Mouse (Mus musculus) layer of hippocampus, postnatal 10 days (tissue): Measurements from ENCODE around the gene Manbal. TPM values are rescaled to one million over a fixed set of nuclear protein-coding genes. Genes with fewer than 3 reads are reported as not detected.

Experiments
- DNase-seq, 2 experiments: peaks; one replicate each; pipeline ENCODE4 v3.0.0; 2021; ENCODE audit warnings: low spot score in 2 of 2
- total RNA-seq, 2 experiments: library from RNA; stranded (reverse); gene quantifications; 2 replicates each; pipeline ENCODE4 v1.2.3; 2021

Manbal gene
- total RNA-seq, 2 experiments from 2014 or later: 73.9 to 82.5 TPM

GRCm38 (mm10) chr2:157409793-157410533 is 42.6 kb downstream of the Manbal start:
- no peak for DNase-seq

GRCm38 (mm10) chr2:157411151-157411693 is 43.8 kb downstream of the Manbal start:
- DNase-seq: no peak

- no peak for DNase-seq
Measured at GRCm38 (mm10) chr2:157412497-157412896, 45.1 kb downstream of the Manbal start.

GRCm38 (mm10) chr2:157417229-157417628 is 49.8 kb downstream of the Manbal start:
- DNase-seq: no peak

- no peak for DNase-seq
Measured at GRCm38 (mm10) chr2:157418206-157418605, 50.8 kb downstream of the Manbal start, which contains the start of gene Src. Gene Src, plus strand, starts transcription at chr2:157418444.

- no peak for DNase-seq
Measured at GRCm38 (mm10) chr2:157418609-157419071, 51.2 kb downstream of the Manbal start.

- DNase-seq: no peak
Measured at GRCm38 (mm10) chr2:157419506-157419905, 52.1 kb downstream of the Manbal start.

- no peak for DNase-seq
Measured at GRCm38 (mm10) chr2:157420404-157420803, 53.0 kb downstream of the Manbal start.

- DNase-seq: peak in 1 of 2 experiments; percentile 9
Measured at GRCm38 (mm10) chr2:157422062-157422655, 54.8 kb downstream of the Manbal start.

GRCm38 (mm10) chr2:157422854-157423705 is 55.7 kb downstream of the Manbal start:
- DNase-seq: peak in 1 of 2 experiments; percentile 15

- DNase-seq: peak in 1 of 2 experiments; percentile 41
Measured at GRCm38 (mm10) chr2:157423706-157424125, 56.3 kb downstream of the Manbal start.

- peak in 1 of 2 experiments; percentile 72 for DNase-seq
Measured at GRCm38 (mm10) chr2:157424126-157424903, 56.9 kb downstream of the Manbal start.

- no peak for DNase-seq
Measured at GRCm38 (mm10) chr2:157424904-157425642, 57.7 kb downstream of the Manbal start.

- no peak for DNase-seq
Measured at GRCm38 (mm10) chr2:157425643-157425988, 58.2 kb downstream of the Manbal start.

GRCm38 (mm10) chr2:157426171-157426570 is 58.8 kb downstream of the Manbal start:
- DNase-seq: no peak

GRCm38 (mm10) chr2:157427164-157427563 is 59.8 kb downstream of the Manbal start:
- peak in 1 of 2 experiments; percentile 11 for DNase-seq

- DNase-seq: no peak
Measured at GRCm38 (mm10) chr2:157428351-157429139, 61.2 kb downstream of the Manbal start.

- no peak for DNase-seq
Measured at GRCm38 (mm10) chr2:157429735-157430134, 62.3 kb downstream of the Manbal start.
